Mouse (Mus musculus): Measurements from ENCODE around the gene Snx11. TPM values are rescaled to one million over a fixed set of nuclear protein-coding genes. Genes with fewer than 3 reads are reported as not detected.

The Snx11 gene
- polyA plus RNA-seq, 1 experiment from 2014 or later: 43.9 TPM

GRCm38 (mm10) chr11:96808066-96808465 lies 30.7 kb upstream of the Snx11 start:
- Histone ChIP-seq H3K4me3 (ENCODE audit: low read depth, low read length) (no peak overlapping the region), H3K27me3 (ENCODE audit: control insufficient read depth, insufficient read depth, low read length) (no peaks in the 10 kb centered on the region), H3K27ac (ENCODE audit: low read depth, low read length) (no peak overlapping the region), H3K4me1 (ENCODE audit: control insufficient read depth, insufficient read depth, low read length) (no peaks in the 10 kb centered on the region), H3K9ac (replicated peaks; ENCODE audit: low read depth, low read length) (no peak overlapping the region), H3K9me3 (ENCODE audit: control insufficient read depth, low read length) (no peaks in the 10 kb centered on the region), H3K4me2 (ENCODE audit: low read depth, low read length) (no peak overlapping the region), H3K36me3 (ENCODE audit: control insufficient read depth, insufficient read depth, low read length) (peaks cover 48% of the 10 kb centered on the region)
- WGBS: 77% methylated on average over 1 of the region's 1 CpGs
- ATAC-seq (ENCODE audit: low read depth): no peak

GRCm38 (mm10) chr11:96805606-96806005 lies 28.2 kb upstream of the Snx11 start:
- Histone ChIP-seq H3K4me3 (ENCODE audit: low read depth, low read length) (no peak overlapping the region), H3K4me2 (ENCODE audit: low read depth, low read length) (no peak overlapping the region), H3K4me1 (ENCODE audit: control insufficient read depth, insufficient read depth, low read length) (no peaks in the 10 kb centered on the region), H3K27ac (ENCODE audit: low read depth, low read length) (no peak overlapping the region), H3K9me3 (ENCODE audit: control insufficient read depth, low read length) (no peaks in the 10 kb centered on the region), H3K27me3 (ENCODE audit: control insufficient read depth, insufficient read depth, low read length) (no peaks in the 10 kb centered on the region), H3K36me3 (ENCODE audit: control insufficient read depth, insufficient read depth, low read length) (peaks cover 65% of the 10 kb centered on the region), H3K9ac (replicated peaks; ENCODE audit: low read depth, low read length) (no peak overlapping the region)
- 93% methylated on average over 5 of the region's 5 CpGs for WGBS
- ATAC-seq (ENCODE audit: low read depth): no peak

GRCm38 (mm10) chr11:96799511-96799910 lies 22.2 kb upstream of the Snx11 start:
- H3K4me2 ChIP-seq (ENCODE audit: low read depth, low read length): no peak overlapping the region
- no peaks in the 10 kb centered on the region for H3K9me3 ChIP-seq (ENCODE audit: control insufficient read depth, low read length)
- H3K4me1 ChIP-seq (ENCODE audit: control insufficient read depth, insufficient read depth, low read length): no peaks in the 10 kb centered on the region
- no peak overlapping the region for H3K4me3 ChIP-seq (ENCODE audit: low read depth, low read length)
- H3K27ac ChIP-seq (ENCODE audit: low read depth, low read length): no peak overlapping the region
- H3K9ac ChIP-seq (replicated peaks; ENCODE audit: low read depth, low read length): no peak overlapping the region
- H3K36me3 ChIP-seq (ENCODE audit: control insufficient read depth, insufficient read depth, low read length): peaks cover 32% of the 10 kb centered on the region
- no peak for ATAC-seq (ENCODE audit: low read depth)
- WGBS: 89% methylated on average over 2 of the region's 2 CpGs
- no peaks in the 10 kb centered on the region for H3K27me3 ChIP-seq (ENCODE audit: control insufficient read depth, insufficient read depth, low read length)

GRCm38 (mm10) chr11:96796586-96796985 lies 19.2 kb upstream of the Snx11 start:
- ATAC-seq (ENCODE audit: low read depth): no peak
- Histone ChIP-seq H3K27me3 (ENCODE audit: control insufficient read depth, insufficient read depth, low read length) (no peaks in the 10 kb centered on the region), H3K9ac (replicated peaks; ENCODE audit: low read depth, low read length) (no peak overlapping the region), H3K4me3 (ENCODE audit: low read depth, low read length) (no peak overlapping the region), H3K27ac (ENCODE audit: low read depth, low read length) (no peak overlapping the region), H3K4me2 (ENCODE audit: low read depth, low read length) (no peak overlapping the region), H3K36me3 (ENCODE audit: control insufficient read depth, insufficient read depth, low read length) (peaks cover 20% of the 10 kb centered on the region; the same call in 1 of the 2 replicates), H3K4me1 (ENCODE audit: control insufficient read depth, insufficient read depth, low read length) (peaks cover 5% of the 10 kb centered on the region; the same call in 1 of the 2 replicates), H3K9me3 (ENCODE audit: control insufficient read depth, low read length) (no peaks in the 10 kb centered on the region)
- 81% methylated on average over 1 of the region's 1 CpGs for WGBS

GRCm38 (mm10) chr11:96796081-96796480 lies 18.7 kb upstream of the Snx11 start:
- H3K36me3 ChIP-seq (ENCODE audit: control insufficient read depth, insufficient read depth, low read length): 0 out of 2 replicates have a peak, but pooled peaks cover 15% of the 10 kb centered on the region
- no peak overlapping the region for H3K4me3 ChIP-seq (ENCODE audit: low read depth, low read length)
- peaks cover 7% of the 10 kb centered on the region; the same call in 1 of the 2 replicates for H3K4me1 ChIP-seq (ENCODE audit: control insufficient read depth, insufficient read depth, low read length)
- no peaks in the 10 kb centered on the region for H3K9me3 ChIP-seq (ENCODE audit: control insufficient read depth, low read length)
- H3K9ac ChIP-seq (replicated peaks; ENCODE audit: low read depth, low read length): no peak overlapping the region
- WGBS: 99% methylated on average over 2 of the region's 2 CpGs
- H3K27me3 ChIP-seq (ENCODE audit: control insufficient read depth, insufficient read depth, low read length): no peaks in the 10 kb centered on the region
- no peak for ATAC-seq (ENCODE audit: low read depth)
- no peak overlapping the region for H3K4me2 ChIP-seq (ENCODE audit: low read depth, low read length)
- H3K27ac ChIP-seq (ENCODE audit: low read depth, low read length): no peak overlapping the region

GRCm38 (mm10) chr11:96795491-96795890 lies 18.1 kb upstream of the Snx11 start:
- ATAC-seq (ENCODE audit: low read depth): no peak
- 98% methylated on average over 13 of the region's 13 CpGs for WGBS

GRCm38 (mm10) chr11:96790681-96791080 lies 13.3 kb upstream of the Snx11 start:
- no peak for ATAC-seq (ENCODE audit: low read depth)
- Histone ChIP-seq H3K27me3 (ENCODE audit: control insufficient read depth, insufficient read depth, low read length) (no peaks in the 10 kb centered on the region), H3K27ac (ENCODE audit: low read depth, low read length) (no peak overlapping the region), H3K4me1 (ENCODE audit: control insufficient read depth, insufficient read depth, low read length) (peaks cover 21% of the 10 kb centered on the region), H3K36me3 (ENCODE audit: control insufficient read depth, insufficient read depth, low read length) (0 out of 2 replicates have a peak, but pooled peaks cover 7% of the 10 kb centered on the region), H3K9ac (replicated peaks; ENCODE audit: low read depth, low read length) (no peak overlapping the region), H3K4me2 (ENCODE audit: low read depth, low read length) (peak overlapping the region; percentile 96), H3K4me3 (ENCODE audit: low read depth, low read length) (peak overlapping the region; percentile 93; the same call in 1 of the 2 replicates), H3K9me3 (ENCODE audit: control insufficient read depth, low read length) (no peaks in the 10 kb centered on the region)
- WGBS: 16% methylated on average over 1 of the region's 1 CpGs

More at GRCm38 (mm10) chr11:96795491-96795890, 18.1 kb upstream of the Snx11 start:
- 0 out of 2 replicates have a peak, but pooled peaks cover 9% of the 10 kb centered on the region for H3K36me3 ChIP-seq (ENCODE audit: control insufficient read depth, insufficient read depth, low read length)
- no peak overlapping the region for H3K27ac ChIP-seq (ENCODE audit: low read depth, low read length)
- H3K4me1 ChIP-seq (ENCODE audit: control insufficient read depth, insufficient read depth, low read length): peaks cover 10% of the 10 kb centered on the region
- no peak overlapping the region for H3K4me2 ChIP-seq (ENCODE audit: low read depth, low read length)
- H3K9ac ChIP-seq (replicated peaks; ENCODE audit: low read depth, low read length): no peak overlapping the region
- H3K9me3 ChIP-seq (ENCODE audit: control insufficient read depth, low read length): no peaks in the 10 kb centered on the region
- H3K4me3 ChIP-seq (ENCODE audit: low read depth, low read length): no peak overlapping the region
- H3K27me3 ChIP-seq (ENCODE audit: control insufficient read depth, insufficient read depth, low read length): no peaks in the 10 kb centered on the region

GRCm38 (mm10) chr11:96789990-96790389 lies 12.6 kb upstream of the Snx11 start:
- no peak for ATAC-seq (ENCODE audit: low read depth)
- Histone ChIP-seq H3K27me3 (ENCODE audit: control insufficient read depth, insufficient read depth, low read length) (no peaks in the 10 kb centered on the region), H3K9ac (replicated peaks; ENCODE audit: low read depth, low read length) (peak overlapping the region; percentile 86), H3K4me3 (ENCODE audit: low read depth, low read length) (peak overlapping the region; percentile 93), H3K4me2 (ENCODE audit: low read depth, low read length) (peak overlapping the region; percentile 96), H3K27ac (ENCODE audit: low read depth, low read length) (no peak overlapping the region), H3K9me3 (ENCODE audit: control insufficient read depth, low read length) (no peaks in the 10 kb centered on the region), H3K4me1 (ENCODE audit: control insufficient read depth, insufficient read depth, low read length) (peaks cover 21% of the 10 kb centered on the region), H3K36me3 (ENCODE audit: control insufficient read depth, insufficient read depth, low read length) (0 out of 2 replicates have a peak, but pooled peaks cover 3% of the 10 kb centered on the region)
- WGBS: 4% methylated on average over 5 of the region's 5 CpGs

- H3K9ac ChIP-seq (replicated peaks; ENCODE audit: low read depth, low read length): peak within 1 kb of the TSS; percentile 86
- 0 out of 2 replicates have a peak, but pooled peaks cover 3% of the 10 kb centered on the region for H3K36me3 ChIP-seq (ENCODE audit: control insufficient read depth, insufficient read depth, low read length)
- no peaks in the 10 kb centered on the region for H3K9me3 ChIP-seq (ENCODE audit: control insufficient read depth, low read length)
- peak within 1 kb of the TSS; percentile 96 for H3K4me2 ChIP-seq (ENCODE audit: low read depth, low read length)
- H3K27me3 ChIP-seq (ENCODE audit: control insufficient read depth, insufficient read depth, low read length): no peaks in the 10 kb centered on the region
- peaks cover 21% of the 10 kb centered on the region for H3K4me1 ChIP-seq (ENCODE audit: control insufficient read depth, insufficient read depth, low read length)
- under 1% methylated on average over 93 of the region's 93 CpGs for WGBS
- peak within 1 kb of the TSS; percentile 93 for H3K4me3 ChIP-seq (ENCODE audit: low read depth, low read length)
- H3K27ac ChIP-seq (ENCODE audit: low read depth, low read length): peak within 1 kb of the TSS; percentile 95
- peak; percentile 98 for ATAC-seq (ENCODE audit: low read depth)
These were observed 11.8 kb upstream of the Snx11 start, which contains the start of gene Cbx1 for GRCm38 (mm10) chr11:96788871-96789795. Gene Cbx1 (plus strand): TSS chr11:96789127.

Measured in neural tube, embryonic 14.5 days (tissue).